Mouse (Mus musculus) macrophage (primary cell): Measurements from ENCODE around the gene Wasf3. TPM values are rescaled to one million over a fixed set of nuclear protein-coding genes. Genes with fewer than 3 reads are reported as not detected.

ENCODE experiments used
- polyA plus RNA-seq: library from polyadenylated mRNA; stranded (reverse); fragments of 250-400 nt; gene quantifications from 3 replicates; pipeline ENCODE4 v1.2.4, GENCODE M21; 2018; ENCODE audit warnings: inconsistent platforms

The Wasf3 gene
- polyA plus RNA-seq, 1 experiment from 2014 or later, result not detected

Other genes starting within 250 kb of the Wasf3 start
- gene Gm5565, start 224.4 kb upstream of the Wasf3 start, polyA plus RNA-seq, result not detected in 3 replicates
- not detected in 3 replicates for gene Gm6309, start 214.3 kb upstream of the Wasf3 start, polyA plus RNA-seq
- gene 1700001J03Rik, start 199.7 kb upstream of the Wasf3 start, polyA plus RNA-seq, result 0.22 TPM in 1 of 3 replicates, not detected in the others
- 26.2 to 32.5 TPM (median 27.2 TPM) in 3 replicates for gene Rnf6, start 163.4 kb upstream of the Wasf3 start, polyA plus RNA-seq
- 17.2 to 24.0 TPM (median 17.3 TPM) in 3 replicates for gene Cdk8, start 153.8 kb upstream of the Wasf3 start, polyA plus RNA-seq
- gene Gm6408, start 97.0 kb downstream of the Wasf3 start, polyA plus RNA-seq, result not detected in 3 replicates
- not detected in 3 replicates for gene Gm6370, start 106.4 kb downstream of the Wasf3 start, polyA plus RNA-seq
- not detected in 3 replicates for gene 4930449I24Rik, start 117.4 kb downstream of the Wasf3 start, polyA plus RNA-seq
- gene Gm3402, start 129.1 kb downstream of the Wasf3 start, polyA plus RNA-seq, result not detected in 3 replicates
- gene Gm3404, start 140.8 kb downstream of the Wasf3 start, polyA plus RNA-seq, result not detected in 3 replicates
- gene Gm3409, start 152.7 kb downstream of the Wasf3 start, polyA plus RNA-seq, result not detected in 3 replicates
- gene Gm3415, start 171.2 kb downstream of the Wasf3 start, polyA plus RNA-seq, result not detected in 3 replicates
- gene Gpr12, start 200.3 kb downstream of the Wasf3 start, polyA plus RNA-seq, result not detected in 3 replicates